Mouse (Mus musculus) frontal cortex, adult 2 months (tissue): ENCODE data around the gene Ttc28. TPM values are rescaled to one million over a fixed set of nuclear protein-coding genes. Genes with fewer than 3 reads are reported as not detected.
A peak's percentile ranks its signal among the peaks of the same experiment; 100 is the strongest.

Experiments
- DNase-seq, 2 experiments: peaks; one replicate each; pipeline ENCODE4 v3.0.0; 2022; ENCODE audit warnings: low spot score in 1 of 2; ENCODE audit errors: extremely low spot score in 1 of 2
- polyA plus RNA-seq: library from polyadenylated mRNA; depleted of rRNA; stranded (reverse); fragments of >200 nt; gene quantifications from 2 replicates; pipeline ENCODE4 v1.2.3, GENCODE M21; 2012

Ttc28 gene
- polyA plus RNA-seq, 1 experiment: 7.3 TPM

DNA sequence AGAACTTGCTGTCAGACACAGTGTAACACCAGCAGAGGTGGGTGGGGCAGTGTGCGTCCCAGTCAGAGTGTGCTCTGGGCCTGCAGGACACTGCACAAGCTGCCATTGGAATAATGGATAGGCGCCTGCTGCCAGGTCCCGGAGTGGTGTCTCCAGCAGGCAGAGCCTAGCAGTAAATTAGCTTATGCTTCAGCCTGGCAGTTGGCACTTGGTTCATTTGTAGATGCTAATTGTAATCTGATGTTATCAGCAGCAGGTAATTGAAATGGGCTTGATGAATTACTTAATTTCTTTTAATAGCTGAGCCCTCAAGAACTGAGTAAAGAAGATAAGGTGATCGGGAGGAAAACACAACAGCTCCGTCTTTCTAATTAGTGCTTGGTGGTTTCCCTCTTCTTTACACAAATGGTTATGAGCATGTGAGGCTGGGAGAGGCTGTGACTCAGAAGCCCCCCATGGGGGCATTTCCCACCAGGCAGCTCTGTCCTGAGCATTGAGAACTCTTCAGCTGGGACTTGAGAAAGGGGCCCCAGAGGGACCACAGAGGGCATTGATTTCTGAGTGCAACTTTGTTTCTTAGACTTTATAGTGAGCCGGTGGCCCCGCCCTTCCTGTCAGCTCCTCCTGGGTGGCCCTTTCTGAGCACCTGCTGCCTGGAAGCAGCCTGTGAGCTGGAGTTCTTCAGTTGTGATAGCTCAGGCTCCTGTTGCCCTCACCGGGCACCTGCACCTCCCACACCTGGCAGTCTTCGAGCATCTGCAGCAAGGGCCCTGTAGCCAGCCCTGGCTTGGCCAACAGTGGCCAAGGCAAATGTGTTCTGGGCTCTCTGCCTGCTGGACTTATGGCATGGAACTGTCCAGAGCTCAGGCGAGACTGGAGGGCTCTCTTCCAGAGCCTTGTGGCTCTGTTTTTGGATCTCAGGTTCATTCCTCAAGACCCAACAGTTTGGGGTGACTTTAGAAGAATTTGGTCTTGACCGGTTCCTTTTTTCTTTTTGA, 316.2 kb downstream of the Ttc28 start:
- DNase-seq: no peak

DNA sequence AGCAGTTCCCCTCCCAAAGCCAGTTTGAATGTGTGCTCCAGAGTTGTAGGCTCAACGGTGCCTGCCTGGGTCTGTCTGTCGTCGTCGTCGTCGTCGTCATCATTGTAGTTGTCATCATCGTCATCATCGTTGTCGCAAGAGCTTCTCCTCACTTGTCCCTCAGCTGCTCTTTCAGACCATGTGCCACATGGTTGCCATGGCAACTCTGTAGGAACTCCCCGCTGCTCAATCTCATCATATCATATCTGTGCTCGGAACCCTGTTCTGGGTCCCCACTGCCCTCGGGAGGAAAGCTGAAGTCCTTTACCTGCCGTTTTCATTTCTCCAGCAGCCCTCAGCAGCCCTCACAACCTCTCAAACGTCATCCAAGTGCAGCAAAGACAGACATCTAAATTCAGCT, 318.1 kb downstream of the Ttc28 start:
- DNase-seq: no peak

DNA sequence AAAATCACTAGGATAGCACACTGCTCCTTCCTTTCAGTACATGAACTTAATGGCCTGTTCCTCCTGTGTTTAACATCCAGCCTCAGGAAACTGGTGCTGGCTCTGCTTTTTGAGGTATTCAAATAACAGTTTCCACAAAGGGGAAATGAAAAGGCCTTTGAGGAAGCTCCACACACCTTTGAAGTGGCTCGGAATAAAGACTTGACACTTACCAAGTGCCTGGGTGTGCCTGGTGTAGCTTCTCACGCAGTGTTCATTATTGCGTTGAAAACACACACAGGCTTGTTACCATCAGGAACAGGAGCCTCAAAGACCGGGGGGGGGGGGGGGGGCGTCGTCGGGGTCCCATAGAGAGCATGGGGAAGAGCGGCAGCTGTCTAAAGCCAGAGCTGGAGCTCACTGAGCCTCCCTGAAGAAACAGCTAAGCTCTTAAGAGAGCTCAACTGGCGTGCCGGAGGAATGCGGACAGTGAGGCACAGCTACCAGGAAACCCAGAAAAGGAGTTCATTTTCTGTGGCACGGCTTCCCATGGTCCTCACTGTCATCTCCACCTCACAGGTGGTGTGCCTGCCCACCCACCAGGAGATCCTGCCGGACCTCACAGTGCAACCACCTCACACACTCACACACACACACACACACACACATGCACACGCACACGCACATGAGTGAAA, 320.7 kb downstream of the Ttc28 start:
- no peak for DNase-seq

DNA sequence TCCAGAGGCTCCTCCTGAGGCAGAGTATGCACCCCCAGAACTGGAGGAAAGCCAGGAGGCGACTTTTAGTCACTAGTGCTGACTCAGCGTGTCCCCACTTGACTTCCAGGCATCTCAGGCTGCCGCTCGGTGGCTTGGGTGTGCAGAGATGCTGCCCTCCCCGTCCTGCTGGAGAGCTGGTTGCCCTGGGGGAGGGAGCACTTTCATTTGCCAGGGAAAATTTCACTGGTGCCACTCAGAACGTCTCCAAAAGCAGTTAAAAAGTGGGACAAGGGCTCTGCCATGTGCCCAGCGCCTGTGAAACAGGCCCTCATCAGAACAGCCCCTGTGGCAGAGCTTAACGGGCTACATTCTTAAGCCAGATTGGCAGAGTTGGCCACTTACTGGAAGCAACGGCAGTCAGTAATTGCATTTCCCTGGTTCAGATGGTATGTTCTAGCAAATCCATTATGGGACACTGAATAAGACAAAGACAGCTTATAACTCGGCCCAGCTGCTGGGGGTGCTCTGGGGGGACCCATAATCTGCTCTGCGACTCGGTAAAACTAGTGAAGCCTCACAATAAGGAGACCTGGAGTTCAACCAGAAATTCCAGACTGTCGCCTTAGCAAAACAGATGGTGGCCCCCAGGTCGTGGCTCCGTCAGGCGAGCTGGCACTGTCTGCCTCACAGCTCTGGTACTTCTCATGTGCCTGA, 321.5 kb downstream of the Ttc28 start:
- DNase-seq: peak; percentile 40 to 84

DNA sequence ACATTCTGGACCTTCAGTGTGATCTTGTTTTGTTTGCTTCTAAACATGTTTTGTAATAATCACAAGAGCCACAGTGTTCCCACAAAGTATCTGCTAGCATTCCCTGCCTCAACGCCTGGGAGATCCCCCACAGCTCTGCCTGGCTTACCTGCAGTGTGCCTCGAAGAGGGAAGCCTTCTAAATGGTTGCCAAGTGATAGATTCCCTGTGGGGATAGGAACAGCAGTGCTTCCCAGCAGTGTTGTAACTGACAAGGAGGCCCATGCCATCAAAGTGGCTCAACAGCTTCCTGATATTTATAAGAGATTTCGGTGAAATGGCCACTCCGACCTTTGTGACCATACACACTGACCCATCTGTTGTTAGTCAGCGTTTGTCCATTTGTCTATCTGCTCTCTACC, 324.6 kb downstream of the Ttc28 start:
- no peak for DNase-seq

DNA sequence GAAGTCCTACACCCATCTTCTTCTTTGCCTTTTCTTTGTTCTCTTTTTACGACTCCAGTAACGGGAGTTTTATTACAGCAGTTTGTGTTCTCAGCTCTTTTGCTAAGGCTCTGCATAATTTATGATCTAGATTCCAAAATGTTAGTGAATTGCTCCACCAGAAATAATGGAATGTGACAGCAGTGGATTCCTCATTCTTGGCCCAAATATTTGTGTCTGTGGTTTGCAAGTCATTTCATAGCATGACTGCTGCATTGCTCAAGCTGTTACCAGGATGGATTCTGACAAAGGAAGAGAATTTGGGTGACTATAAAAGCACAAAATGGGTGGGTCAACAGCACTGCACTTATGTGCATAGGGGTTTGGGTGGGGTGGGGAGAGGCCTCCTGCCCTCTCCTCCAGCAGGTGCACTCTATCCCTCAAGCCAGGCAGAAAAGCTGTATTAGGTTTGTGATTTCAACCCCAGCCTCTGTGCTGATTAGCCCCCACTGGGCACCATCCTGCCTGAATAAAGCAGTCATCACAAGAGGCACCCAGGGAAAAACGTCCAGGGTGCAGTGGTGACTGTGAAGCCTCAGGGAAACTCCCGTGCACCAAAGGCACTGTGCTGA, 325.5 kb downstream of the Ttc28 start:
- no peak for DNase-seq

DNA sequence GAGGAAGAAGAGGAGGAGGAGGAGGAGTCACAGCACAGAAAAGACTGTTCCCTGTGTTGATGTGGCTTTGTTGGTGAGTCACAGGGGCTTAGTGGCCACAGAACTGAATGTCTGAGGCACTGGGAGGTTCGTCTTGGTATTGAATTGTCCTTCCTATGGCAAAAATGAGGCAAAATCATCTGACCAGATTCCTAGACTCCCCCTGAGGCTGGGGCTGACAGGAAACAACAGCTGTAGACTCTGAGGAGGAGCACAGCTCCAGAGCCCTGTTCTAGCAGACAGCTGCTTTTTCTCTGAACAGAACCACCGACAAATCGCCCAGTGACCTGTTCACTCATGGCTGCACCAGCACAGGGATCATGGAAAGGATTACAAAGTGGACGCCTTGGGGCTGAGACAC, 326.2 kb downstream of the Ttc28 start:
- DNase-seq: no peak

DNA sequence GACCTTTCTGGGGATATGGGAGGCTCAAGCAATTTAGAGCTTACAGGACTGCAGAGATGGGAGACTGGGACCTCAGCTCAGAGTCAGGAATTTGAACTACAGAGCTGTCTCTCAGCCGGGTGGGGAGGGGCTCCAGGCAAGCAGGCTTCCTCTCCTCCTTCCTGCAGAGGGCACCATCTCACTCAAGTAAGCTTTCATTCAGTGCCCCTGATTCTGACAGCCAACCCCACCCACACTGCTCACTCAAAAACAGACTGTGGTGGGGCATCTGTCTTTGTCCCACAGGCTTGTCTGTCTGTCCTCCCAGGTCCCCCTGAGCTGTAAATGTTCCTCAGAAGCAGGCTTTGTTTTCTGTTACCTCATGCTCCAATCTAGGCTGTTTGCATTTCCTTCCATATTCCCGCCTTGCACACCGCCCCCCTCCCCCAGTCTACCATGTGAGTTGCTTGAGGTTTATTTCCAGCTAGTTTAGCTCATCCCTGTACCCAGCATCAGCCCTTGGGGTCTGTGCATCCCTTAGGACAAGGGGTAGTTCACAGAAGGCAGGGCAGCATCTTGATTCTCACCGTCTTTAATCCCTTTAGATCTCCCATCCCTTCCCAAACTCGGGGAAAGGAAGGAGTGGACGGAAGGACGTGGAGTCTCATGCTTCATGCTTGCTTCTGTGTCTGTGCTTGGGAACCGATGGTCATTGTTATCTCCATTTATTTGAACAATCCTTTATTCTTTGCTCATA, 328.5 kb downstream of the Ttc28 start:
- DNase-seq: no peak

DNA sequence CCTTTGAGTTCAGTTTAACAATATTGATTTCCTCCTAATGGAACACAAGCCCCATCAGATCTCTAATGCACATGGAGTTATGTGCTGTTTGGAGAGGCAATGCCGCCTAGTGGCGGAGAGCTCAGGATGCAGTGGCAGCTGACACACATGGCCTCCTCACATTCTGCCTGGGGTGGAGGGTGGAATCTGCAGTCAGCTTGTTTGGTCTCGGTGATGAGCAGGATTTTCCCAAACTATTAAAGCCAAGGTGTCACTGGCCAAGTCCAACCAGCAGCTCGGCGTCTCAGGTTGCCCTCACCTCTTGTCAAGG, 329.0 kb downstream of the Ttc28 start:
- DNase-seq: peak; percentile 31 to 73

DNA sequence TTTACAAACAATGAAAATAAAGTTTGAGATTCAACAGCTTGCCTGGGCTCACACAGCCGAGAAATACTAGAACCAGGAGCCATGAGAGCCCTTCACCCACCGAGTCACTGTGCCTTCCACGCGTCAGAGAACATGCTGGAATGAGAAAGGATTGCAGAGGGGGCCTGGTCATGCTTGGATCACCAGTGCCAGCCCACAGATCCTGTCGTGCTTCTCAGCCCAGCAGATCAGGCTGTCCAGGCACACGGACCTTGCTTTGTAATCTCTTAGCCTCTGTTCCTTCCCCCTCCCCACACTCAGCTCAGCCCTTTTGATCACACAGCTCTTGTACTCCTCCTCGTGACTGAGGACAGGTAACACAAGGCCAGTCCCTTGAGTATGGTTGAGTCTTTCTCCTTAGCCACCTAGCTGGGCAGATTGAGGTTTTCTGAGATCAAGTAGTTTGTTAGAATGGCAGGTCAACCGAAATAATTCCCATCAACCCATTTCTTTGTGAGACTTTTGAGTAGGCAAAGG, 334.4 kb downstream of the Ttc28 start:
- DNase-seq: no peak

DNA sequence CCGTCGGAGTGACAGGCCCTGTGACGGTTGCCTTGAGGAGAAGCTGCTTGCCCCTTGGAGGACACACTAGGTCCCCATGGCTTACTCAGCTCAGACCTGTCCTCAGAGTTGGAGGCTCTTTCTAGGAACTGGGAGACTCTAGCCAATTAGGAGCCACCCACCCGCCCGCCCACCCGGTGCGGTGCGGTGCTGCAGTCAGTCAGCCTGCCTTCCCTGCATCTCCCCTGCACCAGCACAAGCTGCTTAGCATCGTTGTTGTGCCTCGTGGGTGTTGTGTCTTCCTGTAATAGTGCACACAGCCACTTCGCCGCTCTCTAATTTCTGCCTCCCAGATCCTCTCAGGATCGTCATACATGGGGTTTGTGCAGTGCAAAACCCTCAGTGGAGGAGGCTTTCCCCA, 335.3 kb downstream of the Ttc28 start:
- DNase-seq: peak; percentile 22 to 65

DNA sequence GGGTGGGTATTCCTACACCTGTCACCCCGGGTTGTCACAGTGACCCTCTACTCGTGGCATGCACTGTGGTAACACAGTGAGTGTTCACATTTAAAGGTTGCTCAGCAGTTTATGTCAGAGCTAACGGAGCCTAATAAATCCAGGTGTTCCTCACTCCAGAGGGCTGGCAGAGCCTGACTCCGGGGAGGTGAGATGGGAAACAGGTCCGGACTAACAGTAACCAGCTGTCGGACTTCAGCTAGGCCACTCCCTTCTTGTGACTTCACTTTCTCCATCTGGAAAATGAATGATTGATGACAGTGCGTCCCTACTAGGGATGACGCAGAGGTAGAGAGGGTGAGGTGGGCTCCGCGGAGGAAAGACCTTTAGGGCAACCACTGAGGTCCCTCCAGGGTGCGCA, 336.1 kb downstream of the Ttc28 start:
- no peak for DNase-seq

DNA sequence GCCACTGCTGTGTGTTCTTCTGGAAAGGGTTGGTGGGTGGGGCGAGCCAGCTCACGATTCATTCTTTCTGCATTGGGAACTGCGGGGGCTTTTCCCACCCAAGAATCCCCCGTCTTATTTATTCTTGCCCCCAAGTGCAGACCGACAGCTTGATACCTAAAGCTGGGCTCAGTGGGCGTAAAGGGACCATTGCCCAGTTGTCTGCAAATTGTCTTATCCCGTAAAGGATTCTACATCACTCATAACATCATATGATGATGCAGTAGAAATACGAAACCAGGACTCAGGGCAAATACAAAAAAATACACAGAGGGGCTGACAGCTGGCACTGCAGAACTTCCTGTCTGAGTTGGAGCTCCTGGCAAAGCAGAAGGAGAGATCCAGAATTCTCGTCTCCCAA, 336.6 kb downstream of the Ttc28 start:
- DNase-seq: peak; percentile 34 to 60

DNA sequence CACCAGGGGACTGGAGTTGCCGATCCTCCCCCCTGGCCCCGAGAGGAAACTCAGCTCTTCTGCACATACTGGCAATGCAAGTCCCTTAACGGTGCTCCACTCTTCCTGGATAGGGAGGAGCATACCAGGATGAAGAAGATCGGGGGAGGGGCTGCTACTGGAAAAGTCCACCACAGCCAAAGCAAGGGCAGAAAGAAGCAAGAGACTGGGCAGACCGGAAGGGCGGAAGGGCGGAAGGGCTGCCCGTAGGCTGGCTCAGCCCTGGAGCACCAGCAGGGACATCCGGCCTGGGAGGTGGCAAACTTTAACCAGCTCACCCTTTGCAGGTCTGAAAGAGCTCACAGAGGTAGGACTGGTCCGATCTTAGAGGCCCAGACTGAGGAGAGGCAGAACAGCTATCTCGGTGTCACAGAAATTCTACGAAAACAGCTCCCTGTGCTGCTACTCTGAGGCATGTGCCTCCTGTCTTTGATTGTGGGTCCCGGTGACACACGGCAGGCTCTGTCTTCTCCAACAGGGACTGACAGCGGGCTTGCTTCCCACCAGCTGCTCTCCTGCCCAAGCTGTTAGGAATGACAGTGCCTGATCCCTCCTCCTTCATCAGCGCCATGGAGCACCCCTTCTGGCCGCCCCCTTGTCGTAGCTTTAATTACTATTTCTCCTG, 338.0 kb downstream of the Ttc28 start:
- no peak for DNase-seq

DNA sequence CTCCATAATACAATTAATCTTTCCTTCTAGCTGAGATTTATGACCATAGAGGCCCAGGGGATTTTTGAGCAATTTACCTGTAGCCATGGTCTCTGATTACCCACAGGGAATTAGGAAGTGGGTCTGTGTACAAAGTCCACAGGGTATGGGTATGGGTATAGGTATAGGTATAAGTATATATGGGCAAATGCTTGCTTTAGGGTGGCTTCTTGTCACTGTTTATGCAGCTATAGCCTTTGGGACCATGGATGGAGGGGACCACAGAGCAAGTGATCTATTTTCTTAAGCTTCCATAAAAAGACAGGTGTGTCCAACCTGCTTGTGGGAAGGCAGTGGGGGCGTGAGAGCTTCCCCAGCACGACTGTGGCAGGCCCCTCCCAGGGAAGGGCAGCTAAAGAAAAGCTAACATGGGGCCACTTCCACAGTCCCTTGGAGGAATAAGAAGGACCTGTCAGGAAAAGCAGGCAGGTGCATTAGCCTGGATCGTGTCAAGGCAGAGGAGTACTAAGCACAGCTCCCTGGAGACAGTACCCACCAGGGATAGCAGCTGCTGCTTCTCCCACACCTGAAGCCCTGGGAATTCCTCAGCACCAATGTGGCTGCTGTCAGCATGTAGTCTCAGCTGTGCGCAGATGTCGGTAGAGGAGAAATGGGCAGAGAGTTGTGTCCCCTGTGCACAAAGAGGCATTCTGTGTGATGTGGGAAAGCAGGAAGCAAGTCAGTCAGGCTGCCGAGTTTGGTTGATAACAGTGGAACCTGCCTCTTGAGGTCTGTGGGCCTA, 338.7 kb downstream of the Ttc28 start:
- DNase-seq: no peak

DNA sequence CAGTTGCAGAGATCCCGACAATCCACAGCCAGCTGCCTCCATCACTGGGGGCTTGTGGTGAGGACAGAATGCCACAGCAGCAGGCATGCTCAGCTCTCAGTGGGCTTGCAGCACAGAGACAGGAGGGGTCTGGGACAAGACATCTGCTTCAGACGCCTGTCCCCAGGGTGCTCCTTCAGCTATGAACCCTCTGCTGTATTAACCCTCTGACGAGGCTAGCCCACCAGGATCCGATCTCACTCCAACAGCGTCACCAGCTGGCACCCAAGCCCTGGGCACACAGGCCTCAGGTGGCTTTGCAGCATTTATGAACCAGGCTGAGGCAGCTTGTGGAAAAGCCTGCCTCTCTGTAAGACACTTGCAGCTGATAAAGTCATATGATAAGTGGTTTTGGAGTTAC, 339.4 kb downstream of the Ttc28 start:
- no peak for DNase-seq

DNA sequence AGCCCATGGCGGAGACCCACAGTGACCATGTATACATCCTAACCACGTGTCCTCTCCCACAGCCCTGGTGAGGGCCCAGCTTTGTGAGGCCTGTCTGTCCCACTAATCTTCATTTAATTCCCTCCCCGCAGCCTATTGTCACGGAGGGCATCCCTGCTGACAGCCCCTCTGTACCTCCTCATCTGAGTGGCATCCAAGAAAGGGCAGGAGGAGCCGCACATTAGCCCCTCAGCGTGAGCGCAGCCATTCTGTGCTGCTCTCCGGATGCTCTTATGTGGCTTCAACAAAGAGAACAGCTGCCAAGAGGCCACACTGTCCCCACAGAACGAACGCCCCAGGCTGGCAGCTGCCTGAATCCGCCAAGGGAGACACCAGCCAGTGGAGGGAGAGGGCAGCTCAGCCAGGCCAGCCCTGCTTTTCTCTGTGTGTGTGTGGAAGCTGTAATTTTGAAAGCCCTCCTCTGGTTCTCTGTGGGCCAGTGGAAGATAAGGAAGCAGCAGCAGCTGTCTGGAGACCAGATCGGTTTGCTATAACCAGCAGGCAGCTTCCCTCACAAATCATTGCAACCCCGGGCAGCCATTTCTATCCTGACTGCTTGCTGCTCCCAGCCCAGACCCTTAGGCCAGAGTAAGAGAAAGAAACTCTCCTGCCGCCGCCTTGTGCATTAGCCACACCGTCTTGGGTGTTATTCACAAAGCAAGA, 341.2 kb downstream of the Ttc28 start:
- DNase-seq: no peak

DNA sequence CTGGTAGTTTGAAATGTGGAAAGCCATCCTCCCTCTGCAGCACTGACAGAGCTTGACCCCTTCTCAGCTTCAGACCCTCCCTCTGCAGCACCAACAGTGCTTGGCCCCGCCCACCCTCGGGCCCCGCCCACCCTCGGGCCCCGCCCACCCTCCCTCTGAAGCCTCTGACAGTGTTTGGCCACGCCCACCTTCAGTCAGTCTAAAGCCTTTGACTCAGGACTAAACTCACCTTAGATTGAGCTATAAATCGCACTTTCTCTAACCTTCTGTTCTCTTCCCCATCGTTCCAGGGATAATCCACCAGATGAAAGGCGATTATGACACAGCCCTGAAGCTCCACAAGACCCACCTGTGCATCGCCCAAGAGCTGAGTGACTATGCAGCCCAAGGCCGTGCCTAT, 343.2 kb downstream of the Ttc28 start:
- DNase-seq: no peak
